Comparison of ENCODE assay signal across 9 mouse cellular contexts in genomic region chr17:75369351-75369750, GRCm38 (mm10).
DNase-seq lines count a peak whose midpoint lies in the region; ATAC-seq and TF ChIP-seq lines count a peak whose summit lies in the region.
"Had no signal": no experiment of that assay in that cellular context is flagged by ENCODE, and none has a peak within 500 bp of the region (broad histone marks: within the 10 kb centered on the region; RNA-seq: fewer than 3 reads in every experiment).

No protein-coding gene starts in this region.

- no peak for ATAC-seq in hindbrain, postnatal 0 days
- ATAC-seq in hindbrain, embryonic 13.5 days (ENCODE audit: low FRiP score), result no peak

- H3K27ac ChIP-seq in hindbrain, postnatal 0 days, result no peak overlapping the region
- no peak overlapping the region for H3K27ac ChIP-seq in hindbrain, embryonic 13.5 days
- no peak overlapping the region for H3K27ac ChIP-seq in cerebellum, adult 2 months (ENCODE audit: insufficient read depth, low read length)
- H3K27ac ChIP-seq: limb, embryonic 15.5 days had no signal

- no peak overlapping the region for H3K4me2 ChIP-seq in hindbrain, postnatal 0 days (ENCODE audit: low read depth, low read length)
- no peak overlapping the region for H3K4me2 ChIP-seq in hindbrain, embryonic 13.5 days
- H3K4me2 ChIP-seq: limb, embryonic 15.5 days had no signal

- WGBS in hindbrain, postnatal 0 days, result 74% methylated on average over 7 of the region's 7 CpGs
- 72% methylated on average over 7 of the region's 7 CpGs for WGBS in hindbrain, embryonic 13.5 days
- WGBS in cerebellum, adult 2 months, result 62% methylated on average over 7 of the region's 7 CpGs

- peak; percentile 14 for DNase-seq in hindbrain, postnatal 0 days (ENCODE audit: low spot score)
- peak; percentile 44 for DNase-seq in 416B (ENCODE audit: low read depth)
- DNase-seq in adrenal gland, postnatal 36 days, result peak; percentile 22 to 23
- DNase-seq in kidney, adult 8-10 months, result peak; percentile 10 to 32
- DNase-seq in testis, postnatal 10 days (ENCODE audit: low spot score), result peak; percentile 59
- DNase-seq in frontal cortex, postnatal 25 days (ENCODE audit: low spot score in 2 of 2), result no peak
- DNase-seq in cerebellum, adult 2 months, result no peak

- TF ChIP-seq CTCF in hindbrain, postnatal 0 days (IDR thresholded peaks at IDR 0.05; ENCODE audit: low read depth), result peak; percentile 45
- TF ChIP-seq CTCF in cerebellum, adult 2 months (IDR thresholded peaks at IDR 0.05; ENCODE audit: borderline replicate concordance, insufficient read depth, low read depth, low read length), result no peak

- no peaks in the 10 kb centered on the region for H3K36me3 ChIP-seq in hindbrain, postnatal 0 days (ENCODE audit: insufficient read depth, low read length)
- H3K36me3 ChIP-seq in hindbrain, embryonic 13.5 days, result no peaks in the 10 kb centered on the region

- no peak overlapping the region for H3K9ac ChIP-seq in hindbrain, postnatal 0 days (replicated peaks; ENCODE audit: low read length)
- no peak overlapping the region for H3K9ac ChIP-seq in hindbrain, embryonic 13.5 days
- H3K9ac ChIP-seq: limb, embryonic 15.5 days had no signal

- H3K27me3 ChIP-seq in hindbrain, postnatal 0 days (ENCODE audit: insufficient read depth, low read length), result no peaks in the 10 kb centered on the region
- H3K27me3 ChIP-seq in hindbrain, embryonic 13.5 days, result no peaks in the 10 kb centered on the region
- H3K27me3 ChIP-seq in cerebellum, adult 2 months (ENCODE audit: control insufficient read depth, insufficient read depth, low read length), result no peaks in the 10 kb centered on the region
- H3K27me3 ChIP-seq: limb, embryonic 15.5 days had no signal

- H3K4me1 ChIP-seq in hindbrain, postnatal 0 days (ENCODE audit: insufficient read depth, low read length), result no peaks in the 10 kb centered on the region
- no peaks in the 10 kb centered on the region for H3K4me1 ChIP-seq in hindbrain, embryonic 13.5 days (replicated peaks)
- no peaks in the 10 kb centered on the region for H3K4me1 ChIP-seq in cerebellum, adult 2 months (ENCODE audit: control insufficient read depth, insufficient read depth, low read length)

- H3K9me3 ChIP-seq in hindbrain, postnatal 0 days (ENCODE audit: low read length), result no peaks in the 10 kb centered on the region; the same call in 1 of the 2 replicates
- no peaks in the 10 kb centered on the region for H3K9me3 ChIP-seq in hindbrain, embryonic 13.5 days
- H3K9me3 ChIP-seq: limb, embryonic 15.5 days had no signal

- no peak for TF ChIP-seq POLR2A in cerebellum, adult 2 months (IDR thresholded peaks at IDR 0.05; ENCODE audit: borderline replicate concordance, insufficient read depth, low read length)

- H3K4me3 ChIP-seq in hindbrain, postnatal 0 days (ENCODE audit: low read length), result no peak overlapping the region
- no peak overlapping the region for H3K4me3 ChIP-seq in hindbrain, embryonic 13.5 days
- H3K4me3 ChIP-seq in cerebellum, adult 2 months (replicated peaks; ENCODE audit: insufficient read depth, low read depth, low read length), result no peak overlapping the region
- H3K4me3 ChIP-seq: limb, embryonic 15.5 days had no signal

Comparison
In these comparisons a context has a peak if more than half of its experiments do, and no peak if none do; other contexts are left out.
1. DNase-seq: peak in hindbrain, postnatal 0 days (single experiment), 416B (single experiment), adrenal gland, postnatal 36 days (2 of 2), kidney, adult 8-10 months (2 of 2) and testis, postnatal 10 days (single experiment); none in frontal cortex, postnatal 25 days (0 of 2) and cerebellum, adult 2 months (0 of 2).